Mouse (Mus musculus) spleen, adult 12 weeks (tissue): Measurements from ENCODE around the gene Pigc.

Experiments
- DNase-seq: peaks from one replicate; pipeline ENCODE4 v3.0.0; 2022; ENCODE audit warnings: low spot score

Gene Pigc

DNA sequence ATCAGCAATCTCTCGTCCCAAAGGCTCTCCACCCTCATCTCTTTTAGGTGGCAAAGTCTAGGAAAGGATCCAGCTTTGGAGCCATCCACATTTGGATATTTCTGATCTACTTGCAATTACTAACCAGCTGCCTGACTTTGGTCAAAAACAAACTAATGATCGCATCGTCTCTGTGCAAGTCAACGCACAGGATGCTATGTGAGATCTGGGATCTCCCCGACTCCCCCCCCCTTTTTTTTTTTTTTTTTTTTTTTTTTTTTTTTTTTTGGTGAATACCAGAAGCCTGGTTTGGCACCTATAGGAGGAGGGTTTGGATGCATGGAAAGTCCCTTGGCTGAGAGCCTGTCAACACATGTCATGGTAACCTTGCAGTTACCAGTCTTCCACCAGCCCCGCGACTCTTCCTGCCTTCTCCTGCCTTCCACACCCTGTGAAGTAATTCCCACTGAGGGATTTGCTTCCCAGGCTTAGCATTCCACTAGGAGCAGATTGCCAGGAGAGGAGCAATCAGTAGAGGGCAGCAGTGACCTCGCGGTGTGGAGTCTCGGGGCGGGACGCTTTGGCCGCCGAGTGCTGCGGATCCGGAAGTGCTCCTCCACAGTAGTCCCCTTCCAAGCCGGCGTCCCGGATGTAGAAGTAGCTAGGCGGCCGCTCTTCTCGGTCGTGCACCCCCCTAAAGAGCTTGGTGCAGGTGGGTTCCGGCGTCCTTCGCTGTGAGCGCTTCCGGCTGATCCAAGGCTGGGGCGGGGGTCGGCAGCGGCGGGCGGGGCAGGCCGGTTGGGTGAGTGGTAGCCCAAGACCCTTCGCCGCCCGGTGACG, at the start of gene Pigc:
TSS of gene Pigc (plus strand) at position 598 of the 819 bp plus-strand sequence.
- DNase-seq: peak; percentile 76

DNA sequence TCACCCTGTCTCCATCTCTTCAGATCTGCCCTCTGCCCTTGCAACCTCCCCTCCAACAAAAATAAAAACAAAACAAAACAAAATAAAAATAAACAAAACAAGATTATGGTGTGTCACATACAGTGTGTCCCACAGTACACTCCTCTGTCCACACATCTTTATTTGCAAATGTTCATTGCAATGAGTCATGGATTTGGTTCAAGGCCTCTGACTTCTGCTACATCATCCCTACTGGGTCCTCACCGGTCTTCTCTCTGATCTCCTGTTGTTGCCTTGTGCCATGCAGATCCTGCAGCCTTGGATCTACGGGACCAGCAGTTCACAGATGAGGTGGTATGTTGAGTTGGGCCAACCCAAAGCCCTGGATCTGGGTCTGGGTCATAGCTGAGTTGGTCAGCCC, 49.4 kb upstream of the Pigc start:
- DNase-seq: no peak

DNA sequence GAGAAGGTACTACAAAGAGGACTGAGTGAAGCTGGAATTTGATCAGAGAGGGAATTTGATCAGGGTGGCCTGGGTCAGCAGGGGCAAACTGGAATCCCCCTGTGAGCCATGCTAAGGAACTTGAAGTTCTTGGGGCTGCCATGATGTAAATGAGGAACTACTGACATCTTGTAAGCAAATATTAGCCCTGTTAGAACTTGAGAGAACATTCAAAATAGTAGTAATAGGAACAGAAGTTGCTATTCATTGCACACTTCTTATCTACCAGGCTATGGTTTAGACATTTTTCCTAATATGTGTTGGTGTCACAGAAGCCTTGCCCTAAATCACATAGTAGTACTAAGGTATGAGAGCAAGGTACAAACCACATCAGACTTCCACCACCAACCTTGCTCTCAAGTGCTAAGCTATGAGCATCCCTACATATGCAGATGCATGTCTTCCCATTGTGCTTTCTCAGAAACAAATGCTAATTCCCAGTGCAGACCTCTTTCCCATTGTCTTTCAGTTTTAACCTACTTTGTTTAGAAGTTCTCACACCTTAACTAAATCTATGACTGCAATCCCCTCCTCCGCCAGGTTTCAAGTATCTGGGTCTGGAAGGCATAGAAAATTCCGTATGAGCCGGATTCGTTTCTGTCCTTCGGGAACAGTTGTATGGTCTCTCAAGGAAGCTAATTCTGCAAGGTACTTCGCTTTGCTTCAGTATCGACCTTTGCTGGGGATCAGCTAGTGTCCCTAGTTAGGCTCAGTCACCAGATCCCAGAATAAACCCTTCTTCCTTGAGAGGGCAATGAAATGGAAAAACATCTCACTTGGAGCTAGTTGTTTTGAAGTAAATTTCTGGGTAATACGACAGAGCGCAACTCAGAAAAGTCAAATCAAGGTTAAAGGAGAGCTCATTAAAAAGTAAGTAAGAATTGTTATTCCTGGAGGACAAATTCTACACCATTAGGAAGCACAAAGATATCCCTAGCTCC, 48.2 kb upstream of the Pigc start:
- DNase-seq: no peak

DNA sequence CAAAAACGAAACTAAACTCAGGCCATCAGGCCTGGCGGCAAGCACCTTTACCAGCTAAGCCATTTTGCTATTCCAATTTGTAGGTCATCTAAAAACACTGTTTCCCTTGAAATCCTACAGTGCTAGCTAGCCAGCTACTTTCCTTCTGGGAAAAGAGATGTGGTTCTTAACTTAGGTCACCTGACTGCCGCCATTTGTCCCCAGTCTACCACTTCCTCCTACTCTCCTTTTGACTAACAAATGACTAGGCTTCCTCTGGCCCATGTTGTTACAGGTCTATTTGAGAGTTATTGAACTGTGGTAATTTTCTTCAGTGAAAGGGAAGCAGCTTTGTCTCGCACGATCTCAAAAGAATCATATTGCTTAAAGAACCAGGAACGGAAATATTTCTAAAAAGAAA, 47.1 kb upstream of the Pigc start:
- DNase-seq: no peak

DNA sequence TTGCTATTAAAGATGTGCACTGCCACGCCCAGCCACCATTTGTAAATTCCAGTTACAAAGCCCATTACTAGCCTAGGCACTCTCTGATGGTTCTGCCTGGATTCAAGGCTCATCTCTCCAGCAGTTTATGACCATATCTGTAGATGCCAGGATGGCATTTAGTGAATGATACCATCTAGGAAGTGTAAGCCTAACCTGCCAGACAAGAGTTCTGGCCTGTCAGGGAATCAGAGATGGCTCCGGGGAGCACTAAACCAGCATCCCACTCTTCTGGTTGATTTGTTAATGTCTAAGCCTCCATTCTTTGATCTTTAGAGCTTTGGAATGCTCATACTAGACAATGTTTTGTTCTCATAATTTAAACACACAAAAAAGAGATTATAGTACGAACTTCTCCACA, 44.7 kb upstream of the Pigc start:
- no peak for DNase-seq

DNA sequence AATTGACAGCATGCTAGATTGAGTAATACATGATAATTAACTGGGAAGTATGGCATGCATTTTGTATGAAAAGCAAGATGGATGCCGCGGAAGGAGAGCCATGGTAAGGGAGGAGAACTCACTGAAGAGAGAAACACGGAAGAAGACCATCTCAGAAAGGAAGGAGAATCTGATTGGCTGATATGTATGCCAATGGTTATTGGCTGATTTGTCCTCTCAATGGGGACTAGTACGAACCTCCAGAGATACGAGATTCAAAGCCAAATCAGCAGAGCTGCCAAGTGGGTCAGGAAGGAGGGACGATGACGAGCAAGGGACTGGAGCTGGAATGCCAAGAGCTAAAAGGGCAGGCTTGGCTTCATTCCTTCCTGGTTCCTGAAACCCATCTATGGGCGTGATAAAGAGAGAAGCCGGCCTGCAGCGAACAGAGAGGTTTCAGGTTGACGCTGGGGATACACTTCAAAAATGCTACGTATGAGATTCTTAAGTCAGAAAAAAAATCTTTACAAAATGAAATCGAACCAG, 43.6 kb upstream of the Pigc start:
- no peak for DNase-seq

DNA sequence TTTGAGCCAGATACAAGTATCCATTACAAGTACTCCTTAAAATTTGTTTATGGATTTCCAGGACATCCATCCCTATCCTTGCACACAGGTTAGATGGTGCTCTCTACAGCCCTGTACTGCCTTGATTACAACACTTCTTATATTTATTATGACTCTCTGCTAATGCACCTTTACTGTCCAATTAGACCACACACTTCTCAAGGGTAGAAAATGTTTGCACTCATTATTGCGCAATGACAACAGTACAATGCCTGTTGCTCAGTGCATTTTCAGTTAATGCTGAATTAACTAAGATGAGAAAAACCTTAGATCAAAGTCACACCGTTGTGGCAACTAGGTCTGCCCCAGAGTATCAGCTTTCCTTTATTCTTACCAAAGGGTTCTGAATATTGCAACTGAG, 41.0 kb upstream of the Pigc start:
- DNase-seq: no peak

DNA sequence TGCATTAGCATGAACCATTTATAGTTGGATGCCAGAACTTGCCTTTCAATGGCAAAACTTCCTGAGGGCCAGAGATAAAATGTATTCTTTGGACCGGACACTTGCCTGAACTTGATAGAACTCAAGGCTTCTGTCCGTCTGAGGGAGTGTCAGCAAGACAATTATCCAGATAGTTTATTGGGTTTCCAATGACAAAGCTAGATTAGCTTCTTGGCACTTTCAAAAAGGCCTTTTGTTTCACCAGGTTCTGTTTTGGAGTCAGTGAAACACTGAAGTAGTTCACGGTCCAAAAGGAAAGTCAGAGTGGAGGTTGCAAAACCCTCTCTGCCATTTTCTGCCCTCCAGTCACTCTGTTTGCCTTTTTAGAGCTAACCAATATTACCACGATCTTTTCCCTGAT, 37.7 kb upstream of the Pigc start:
- no peak for DNase-seq

DNA sequence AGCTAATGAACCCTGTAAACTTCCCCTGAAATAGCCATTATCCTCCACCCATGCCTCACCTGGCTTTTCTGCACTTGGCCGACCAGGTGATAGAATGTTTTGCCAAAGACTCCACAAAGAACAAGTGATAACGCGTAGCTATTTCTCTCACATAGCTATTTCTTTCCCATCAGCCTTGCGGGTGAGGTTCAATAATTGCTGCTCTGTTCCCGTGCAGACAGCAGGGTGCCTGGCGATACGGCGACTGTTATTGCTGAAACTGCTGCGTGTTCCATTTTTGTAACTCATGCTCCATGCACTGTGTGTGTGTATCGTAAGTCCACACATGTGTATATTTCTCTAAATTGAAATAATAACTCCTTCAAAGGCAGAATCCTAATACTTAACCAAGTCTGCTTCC, 37.2 kb upstream of the Pigc start:
- DNase-seq: no peak

DNA sequence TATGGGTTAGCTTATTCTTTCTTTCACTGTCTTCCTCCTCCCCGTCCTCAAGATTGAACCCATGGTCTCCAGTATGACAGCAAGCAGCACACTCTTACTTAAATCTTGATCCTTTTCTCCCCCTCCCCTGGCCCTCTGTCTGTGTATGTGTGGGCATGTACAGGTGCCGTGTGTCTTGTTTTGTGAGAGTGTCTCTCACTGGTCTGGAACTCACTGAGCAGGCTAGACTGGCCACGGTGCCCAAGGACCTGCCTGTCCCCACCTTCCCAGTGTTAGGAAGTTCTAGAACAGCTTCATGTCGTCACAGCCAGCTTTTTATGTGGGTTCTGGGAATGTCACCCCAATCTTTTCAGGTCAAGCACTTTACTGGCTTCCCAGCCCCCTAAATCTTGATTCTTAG, 36.7 kb upstream of the Pigc start:
- DNase-seq: no peak

DNA sequence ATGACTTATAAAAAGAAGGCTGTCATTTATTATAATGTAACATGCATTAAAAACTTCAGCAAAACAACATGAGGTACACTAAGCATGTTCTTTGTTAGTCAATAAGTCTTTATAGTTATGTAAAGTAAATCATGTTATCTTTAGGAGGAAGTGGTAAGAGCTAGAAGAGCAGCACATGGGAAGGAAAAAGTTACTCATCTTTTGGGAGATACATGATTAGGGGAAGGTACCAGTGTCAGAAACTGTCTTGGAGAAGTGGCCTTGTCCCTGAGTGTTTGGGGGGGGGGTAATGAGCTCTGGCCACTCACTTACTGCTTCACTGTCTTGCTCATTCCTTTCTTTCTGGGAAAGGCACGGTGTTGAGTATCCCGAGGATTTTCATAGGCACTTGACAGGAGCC, 26.9 kb upstream of the Pigc start:
- DNase-seq: no peak

DNA sequence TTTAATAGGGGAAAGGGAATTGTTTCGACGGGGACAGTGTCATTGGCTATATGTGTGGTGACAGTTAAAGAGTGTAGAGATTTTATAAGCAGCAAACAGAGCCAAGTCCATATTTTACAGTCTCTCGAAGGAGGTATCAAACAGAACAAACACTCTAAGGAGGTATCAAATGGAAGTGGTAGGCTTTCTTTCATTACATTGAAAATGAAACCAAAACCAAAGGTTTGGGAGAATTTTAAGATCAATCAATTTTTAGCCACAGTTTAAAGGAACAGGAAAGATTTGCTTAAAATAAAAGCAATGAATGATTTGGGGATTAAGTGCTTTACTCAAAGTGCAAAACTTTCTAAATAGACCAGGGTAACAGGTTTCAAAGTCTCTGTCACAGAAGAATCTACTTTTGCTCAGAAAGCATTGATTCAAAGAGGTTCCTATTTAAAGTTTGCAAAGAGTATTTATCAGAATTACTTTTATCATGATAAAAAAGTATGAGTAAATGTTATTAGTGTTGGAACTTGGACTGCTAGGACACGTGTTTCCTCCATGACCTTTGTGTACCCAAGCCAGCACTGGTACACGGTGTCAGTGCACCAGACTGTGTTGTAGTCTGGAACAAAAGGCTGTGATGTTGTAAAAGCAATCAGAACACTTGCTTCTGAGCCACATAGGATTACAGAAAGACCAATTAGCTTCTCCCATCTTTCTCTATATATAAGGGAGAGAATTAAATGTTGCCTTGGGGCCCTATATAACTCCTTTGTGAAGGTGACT, 17.8 kb upstream of the Pigc start:
- no peak for DNase-seq

DNA sequence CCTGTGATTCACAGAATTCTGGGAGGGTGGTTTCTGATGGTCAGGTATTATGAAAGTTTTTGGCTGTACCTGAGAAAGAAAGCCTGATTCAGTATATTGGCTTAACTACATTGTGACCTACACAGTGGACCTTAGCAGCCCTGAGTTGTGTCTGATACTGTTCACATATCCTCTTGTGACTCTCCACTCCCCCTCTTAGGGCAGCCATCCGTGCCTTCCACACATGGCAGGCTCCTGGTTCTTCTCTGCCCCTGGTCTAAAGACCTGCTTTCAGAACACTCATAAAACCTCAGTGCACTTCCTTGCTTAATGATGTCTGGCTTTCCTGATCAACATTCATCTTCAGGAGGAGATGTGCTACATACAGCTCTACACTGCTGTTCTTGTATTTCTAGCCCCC, 16.4 kb upstream of the Pigc start:
- DNase-seq: no peak

DNA sequence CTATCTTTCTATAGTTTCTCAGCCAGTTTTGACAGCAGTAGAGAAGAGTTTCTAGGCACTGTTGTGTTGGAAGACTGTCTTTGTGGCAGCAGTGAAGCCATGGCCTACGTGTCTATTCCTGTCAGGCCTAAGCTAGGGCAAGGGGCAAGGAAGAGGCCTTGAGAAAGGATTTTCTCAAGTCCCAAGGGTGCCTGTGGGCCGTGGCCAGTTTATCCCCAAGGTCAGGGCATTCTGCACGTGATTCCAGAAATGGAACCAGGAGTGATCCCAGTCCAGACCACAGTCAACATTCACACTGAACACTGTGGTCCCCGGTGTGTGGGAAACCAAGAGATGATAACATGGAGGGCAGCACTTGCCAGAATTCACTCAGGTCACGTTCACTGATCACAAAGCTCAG, 13.1 kb upstream of the Pigc start:
- no peak for DNase-seq

DNA sequence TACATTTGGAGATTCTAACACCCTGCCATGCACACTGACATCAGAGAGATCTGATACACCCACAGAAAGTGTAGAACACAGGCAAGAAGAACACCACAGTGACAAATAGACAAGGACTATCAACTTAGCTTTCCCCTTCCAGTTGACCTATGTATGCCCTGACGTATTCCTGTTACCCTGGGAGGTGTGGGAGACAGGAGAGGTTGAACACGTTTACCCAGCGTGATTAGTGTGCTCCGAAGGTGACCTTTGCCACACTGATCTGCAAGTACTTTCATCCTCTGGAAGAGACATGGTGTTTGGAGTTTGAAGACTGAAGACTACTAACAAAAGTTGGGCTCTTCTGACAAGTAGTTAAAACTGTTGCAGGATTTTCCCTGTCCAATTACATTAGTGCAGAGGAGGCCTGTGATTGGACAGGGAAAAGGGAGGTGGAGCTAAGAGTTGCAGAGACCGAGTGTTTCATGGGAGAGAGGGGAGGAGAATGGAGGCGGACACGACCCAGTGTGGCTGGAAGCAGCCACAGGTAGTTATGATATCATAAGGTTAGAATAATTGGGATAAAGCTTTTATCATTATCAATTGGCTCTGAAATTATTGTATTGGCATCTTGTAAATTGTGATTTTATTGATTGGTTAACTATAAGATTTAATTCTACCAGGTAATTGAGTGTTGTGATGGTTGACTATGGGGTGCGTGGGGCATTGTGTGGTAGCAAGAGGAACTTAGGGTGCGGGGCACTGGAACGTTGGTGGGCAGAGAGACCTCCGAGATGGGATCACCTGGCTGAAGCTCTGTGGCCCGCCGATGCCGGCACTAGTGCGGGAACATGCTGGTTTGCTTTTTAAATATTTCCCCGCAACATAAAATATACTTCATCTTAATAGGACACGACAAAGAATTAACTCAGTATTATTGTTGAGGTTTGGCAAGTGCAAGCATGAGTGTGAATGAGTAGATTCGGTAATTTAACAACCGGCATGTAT, 10.7 kb upstream of the Pigc start:
- no peak for DNase-seq

DNA sequence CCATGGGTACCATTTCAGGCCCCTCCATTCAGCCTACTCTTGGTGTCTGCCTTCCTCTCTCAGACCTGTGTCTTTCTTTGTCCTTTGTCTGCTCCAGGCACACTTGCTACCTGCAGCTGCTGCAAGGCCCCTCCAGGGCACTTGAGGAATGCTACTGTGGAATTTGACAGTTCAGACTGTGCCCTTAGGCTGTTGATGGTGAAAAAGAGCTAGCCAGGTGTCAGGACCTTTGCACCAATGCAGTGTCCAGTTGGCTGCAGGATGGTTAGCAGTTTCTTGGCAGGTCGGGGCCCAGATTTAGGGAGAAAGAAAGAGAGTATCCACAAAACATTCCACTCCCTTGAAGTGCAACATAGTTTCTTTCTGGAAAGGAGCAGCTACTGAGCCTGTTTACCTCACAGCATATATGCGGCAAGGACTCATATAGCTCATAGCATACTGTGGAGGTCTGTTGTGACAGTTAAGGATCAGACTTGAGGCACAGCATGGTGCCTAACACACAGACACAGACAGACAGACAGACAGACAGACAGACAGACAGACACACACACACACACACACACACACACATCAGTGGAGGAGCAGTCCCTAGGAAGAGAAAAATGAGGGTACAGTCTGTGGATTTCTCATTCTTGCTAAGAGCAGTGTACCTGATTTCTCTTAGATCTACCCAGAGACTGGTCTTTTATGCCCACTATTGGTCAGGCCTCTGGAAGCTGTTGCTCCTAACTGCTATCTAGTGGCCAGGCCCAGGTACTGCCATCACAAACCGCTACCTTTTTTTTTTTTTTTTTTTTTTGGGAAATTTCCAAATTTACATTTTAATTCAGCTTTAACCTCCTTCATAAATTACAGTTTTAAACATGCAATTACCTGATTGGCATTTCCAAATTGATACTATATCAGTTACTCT, 6.3 kb upstream of the Pigc start:
- DNase-seq: no peak

DNA sequence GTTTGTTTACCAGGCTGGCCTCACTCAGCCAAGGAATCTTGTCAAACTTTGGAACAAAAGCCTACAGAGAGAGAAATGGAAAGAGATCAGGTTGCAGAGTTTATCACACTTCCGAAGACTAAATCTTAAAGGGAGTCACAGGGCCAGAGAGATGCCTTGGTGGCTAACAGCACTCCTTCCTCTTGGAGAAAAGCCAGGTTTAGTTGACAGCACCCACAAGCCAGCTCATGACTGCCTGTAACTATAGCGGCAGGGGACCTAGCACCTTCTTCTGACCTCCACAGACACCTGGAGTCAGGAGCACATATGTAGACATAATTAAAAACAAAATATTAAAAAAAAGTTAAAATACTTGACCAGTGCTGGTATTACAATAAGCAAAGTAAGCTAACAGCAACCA, 1.1 kb upstream of the Pigc start:
- no peak for DNase-seq

DNA sequence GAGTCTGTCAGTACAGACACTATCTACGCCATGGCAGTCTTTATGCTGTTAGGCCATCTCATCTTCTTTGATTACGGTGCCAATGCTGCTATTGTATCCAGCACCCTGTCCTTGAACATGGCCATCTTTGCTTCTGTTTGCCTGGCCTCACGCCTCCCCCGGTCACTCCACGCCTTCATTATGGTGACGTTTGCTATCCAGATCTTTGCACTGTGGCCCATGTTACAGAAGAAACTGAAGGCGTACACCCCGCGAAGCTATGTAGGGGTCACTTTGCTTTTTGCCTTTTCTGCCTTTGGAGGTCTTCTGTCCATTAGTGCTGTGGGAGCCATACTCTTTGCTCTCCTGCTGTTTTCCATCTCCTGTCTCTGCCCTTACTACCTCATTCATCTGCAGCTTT, 1.9 kb downstream of the Pigc start:
- no peak for DNase-seq

DNA sequence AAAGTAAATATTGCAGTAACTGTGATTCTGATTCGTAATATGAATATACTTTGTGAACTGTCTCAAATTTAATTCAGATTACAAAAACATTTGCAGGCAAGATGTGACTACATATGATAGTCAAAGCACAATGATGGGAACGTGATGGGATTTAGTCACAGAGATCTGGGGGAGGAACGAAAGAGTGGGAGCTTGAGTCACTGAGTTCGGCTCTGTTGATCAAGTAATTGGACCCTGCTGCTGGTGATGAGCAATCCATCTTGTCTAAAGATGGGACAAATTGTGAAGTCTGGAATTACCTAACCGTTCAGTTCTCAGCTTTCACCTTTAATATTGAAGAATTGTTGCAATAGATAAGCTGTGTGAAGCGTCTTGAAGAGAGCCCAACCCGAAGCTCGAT, 3.2 kb downstream of the Pigc start:
- DNase-seq: no peak
